ENCODE assay signal across 8 mouse cellular contexts in the genomic region with DNA sequence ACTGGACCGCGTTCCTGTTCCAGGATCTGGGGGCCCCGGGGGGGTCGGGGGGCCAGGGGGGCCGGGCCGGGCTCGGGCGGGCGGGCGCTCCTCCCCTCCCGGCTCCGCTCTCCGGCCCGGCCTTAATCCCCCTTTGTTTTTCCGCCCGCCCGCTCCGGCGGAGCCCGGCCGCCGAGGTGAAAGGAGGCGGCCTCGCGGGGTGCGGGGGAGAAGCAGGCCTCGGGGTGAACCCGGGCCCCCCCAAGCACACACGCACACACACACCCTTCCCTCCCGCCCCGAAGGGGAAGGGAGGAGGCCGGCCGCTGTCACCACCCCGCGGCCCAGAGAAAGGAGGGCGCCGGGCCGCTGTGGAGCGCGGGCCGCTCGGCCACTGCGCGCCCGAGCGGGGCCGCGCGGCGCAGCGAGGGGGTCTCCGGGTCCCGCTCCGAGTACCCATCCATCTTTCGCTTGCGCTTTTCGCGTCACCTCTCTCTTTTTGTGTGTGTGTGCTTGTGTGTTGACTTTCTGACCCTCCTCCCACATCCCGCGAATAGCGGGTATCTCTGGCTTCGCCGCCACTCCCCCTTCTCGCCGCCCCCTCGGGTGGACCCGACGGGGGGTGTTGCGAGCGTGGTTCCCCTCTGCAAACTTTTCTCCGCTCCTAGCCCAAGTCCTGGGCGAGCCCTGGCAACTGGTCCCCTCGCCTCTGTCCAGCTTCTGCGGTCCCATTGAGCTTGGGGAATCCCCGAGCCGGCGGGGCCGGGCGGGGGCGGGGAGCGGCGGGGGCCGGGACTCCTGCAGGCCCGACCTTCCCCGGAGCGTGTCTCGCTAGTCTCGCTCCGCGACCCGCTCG. TPM values are rescaled to one million over a fixed set of nuclear protein-coding genes. Genes with fewer than 3 reads are reported as not detected.
DNase-seq lines count a peak whose midpoint lies in the region; ATAC-seq and TF ChIP-seq lines count a peak whose summit lies in the region.

No protein-coding gene starts in this region.

- WGBS in embryonic facial prominence, embryonic 12.5 days, result under 1% methylated on average over 78 of the region's 92 CpGs
- under 1% methylated on average over 77 of the region's 92 CpGs for WGBS in heart, embryonic 11.5 days (ENCODE audit: insufficient replicate concordance)
- under 1% methylated on average over 78 of the region's 92 CpGs for WGBS in kidney, embryonic 15.5 days
- under 1% methylated on average over 90 of the region's 92 CpGs for WGBS in lung, adult 2 months
- under 1% methylated on average over 72 of the region's 92 CpGs for WGBS in neural tube, embryonic 14.5 days

- ATAC-seq in embryonic facial prominence, embryonic 12.5 days (ENCODE audit: insufficient number of reproducible peaks, insufficient read depth, low FRiP score, low TSS enrichment), result peak; percentile 52
- peak; percentile 77 for ATAC-seq in heart, embryonic 11.5 days (replicated peaks; ENCODE audit: insufficient number of reproducible peaks, low FRiP score, low TSS enrichment)
- peak; percentile 78 for ATAC-seq in kidney, embryonic 15.5 days (replicated peaks; ENCODE audit: low FRiP score)
- peak; percentile 72 for ATAC-seq in neural tube, embryonic 14.5 days (ENCODE audit: low read depth)

- no peak for TF ChIP-seq CTCF in lung, adult 2 months (IDR thresholded peaks at IDR 0.05; ENCODE audit: insufficient read depth, low read length)

- H3K27ac ChIP-seq in embryonic facial prominence, embryonic 12.5 days, result peak overlapping the region; percentile 99
- peak overlapping the region; percentile 97 for H3K27ac ChIP-seq in heart, embryonic 11.5 days (ENCODE audit: low read depth, low read length)
- H3K27ac ChIP-seq in kidney, embryonic 15.5 days, result peak overlapping the region; percentile 98
- peak overlapping the region; percentile 99 for H3K27ac ChIP-seq in neural tube, embryonic 14.5 days (ENCODE audit: low read depth, low read length)

- peak; percentile 72 to 74 for DNase-seq in B cell, adult 2 months
- DNase-seq in adrenal gland, postnatal 10 days, result peak; percentile 82
- DNase-seq in lung, adult 2 months, result peak; percentile 74
- DNase-seq in testis, postnatal 10 days (ENCODE audit: low spot score), result peak; percentile 80

- peaks cover 37% of the 10 kb centered on the region for H3K4me1 ChIP-seq in embryonic facial prominence, embryonic 12.5 days
- peaks cover 18% of the 10 kb centered on the region for H3K4me1 ChIP-seq in heart, embryonic 11.5 days (ENCODE audit: control insufficient read depth, insufficient read depth, low read length)
- peaks cover 47% of the 10 kb centered on the region for H3K4me1 ChIP-seq in kidney, embryonic 15.5 days
- H3K4me1 ChIP-seq in lung, adult 2 months (ENCODE audit: control insufficient read depth, insufficient read depth, low read length), result peaks cover 25% of the 10 kb centered on the region
- peaks cover 28% of the 10 kb centered on the region for H3K4me1 ChIP-seq in neural tube, embryonic 14.5 days (ENCODE audit: control insufficient read depth, insufficient read depth, low read length)

- no peaks in the 10 kb centered on the region for H3K27me3 ChIP-seq in embryonic facial prominence, embryonic 12.5 days
- no peaks in the 10 kb centered on the region for H3K27me3 ChIP-seq in heart, embryonic 11.5 days (ENCODE audit: control insufficient read depth, insufficient read depth, low read length)
- H3K27me3 ChIP-seq in kidney, embryonic 15.5 days, result no peaks in the 10 kb centered on the region
- H3K27me3 ChIP-seq in neural tube, embryonic 14.5 days (ENCODE audit: control insufficient read depth, insufficient read depth, low read length), result no peaks in the 10 kb centered on the region; the same call in 1 of the 2 replicates

- peaks cover 6% of the 10 kb centered on the region; the same call in 1 of the 2 replicates for H3K36me3 ChIP-seq in embryonic facial prominence, embryonic 12.5 days
- H3K36me3 ChIP-seq in heart, embryonic 11.5 days (ENCODE audit: control insufficient read depth, insufficient read depth, low read length), result no peaks in the 10 kb centered on the region
- H3K36me3 ChIP-seq in kidney, embryonic 15.5 days, result peaks cover 7% of the 10 kb centered on the region
- H3K36me3 ChIP-seq in neural tube, embryonic 14.5 days (ENCODE audit: control insufficient read depth, insufficient read depth, low read length), result no peaks in the 10 kb centered on the region

- H3K4me3 ChIP-seq in embryonic facial prominence, embryonic 12.5 days, result peak overlapping the region; percentile 98
- H3K4me3 ChIP-seq in heart, embryonic 11.5 days (ENCODE audit: low read depth, low read length), result peak overlapping the region; percentile 98
- peak overlapping the region; percentile 98 for H3K4me3 ChIP-seq in kidney, embryonic 15.5 days (replicated peaks)
- H3K4me3 ChIP-seq in lung, adult 2 months (replicated peaks; ENCODE audit: extremely low read depth, low read depth, low read length), result peak overlapping the region; percentile 82
- peak overlapping the region; percentile 99 for H3K4me3 ChIP-seq in neural tube, embryonic 14.5 days (ENCODE audit: low read depth, low read length)

- no peaks in the 10 kb centered on the region for H3K9me3 ChIP-seq in embryonic facial prominence, embryonic 12.5 days
- H3K9me3 ChIP-seq in heart, embryonic 11.5 days (replicated peaks; ENCODE audit: control insufficient read depth, low read length), result no peaks in the 10 kb centered on the region
- H3K9me3 ChIP-seq in kidney, embryonic 15.5 days (replicated peaks), result no peaks in the 10 kb centered on the region
- no peaks in the 10 kb centered on the region for H3K9me3 ChIP-seq in neural tube, embryonic 14.5 days (ENCODE audit: control insufficient read depth, low read length)

- peak overlapping the region; percentile 99 for H3K9ac ChIP-seq in embryonic facial prominence, embryonic 12.5 days
- peak overlapping the region; percentile 97 for H3K9ac ChIP-seq in heart, embryonic 11.5 days (ENCODE audit: low read depth, low read length)
- H3K9ac ChIP-seq in kidney, embryonic 15.5 days, result peak overlapping the region; percentile 92
- peak overlapping the region; percentile 98 for H3K9ac ChIP-seq in neural tube, embryonic 14.5 days (replicated peaks; ENCODE audit: low read depth, low read length)

- no peak for TF ChIP-seq POLR2A in lung, adult 2 months (IDR thresholded peaks at IDR 0.05; ENCODE audit: borderline replicate concordance, extremely low read depth, low read depth, low read length)

- H3K4me2 ChIP-seq in embryonic facial prominence, embryonic 12.5 days (replicated peaks), result peak overlapping the region; percentile 73
- H3K4me2 ChIP-seq in heart, embryonic 11.5 days, result peak overlapping the region; percentile 94
- peak overlapping the region; percentile 92 for H3K4me2 ChIP-seq in kidney, embryonic 15.5 days
- peak overlapping the region; percentile 91 for H3K4me2 ChIP-seq in neural tube, embryonic 14.5 days (ENCODE audit: low read depth, low read length)

RNA-seq across cellular contexts. Expression of a gene that starts 0.5 kb away (rescaled TPM):
- total RNA-seq in adrenal gland, postnatal 10 days (2021), result 10 to 100 TPM; 37.8 to 41.3 TPM
- 59.0 and 59.8 TPM in 2 replicates for polyA plus RNA-seq in embryonic facial prominence, embryonic 12.5 days (2016; fragmentation: Nextera tagmentation; extraction: Ambion mirVana)
- 24.8 and 26.4 TPM in 2 replicates for polyA plus RNA-seq in heart, embryonic 11.5 days (2014; fragmentation: Nextera tagmentation; extraction: Ambion mirVana)
- polyA plus RNA-seq in kidney, embryonic 15.5 days (2015; fragmentation: Nextera tagmentation; extraction: Ambion mirVana), result 42.5 and 42.8 TPM in 2 replicates
- polyA plus RNA-seq in lung, adult 2 months (2012; rRNA removed), result 22.4 and 26.5 TPM in 2 replicates
- polyA plus RNA-seq in neural tube, embryonic 14.5 days (2014; fragmentation: Nextera tagmentation; extraction: Ambion mirVana), result 50.2 and 53.5 TPM in 2 replicates

RNA-seq across cellular contexts. Expression of a gene that starts 21.5 kb away (rescaled TPM):
- total RNA-seq in adrenal gland, postnatal 10 days (2021), result 100 to 1,000 TPM; 198 to 256 TPM
- 477 and 513 TPM in 2 replicates for polyA plus RNA-seq in embryonic facial prominence, embryonic 12.5 days (2016; fragmentation: Nextera tagmentation; extraction: Ambion mirVana)
- polyA plus RNA-seq in heart, embryonic 11.5 days (2014; fragmentation: Nextera tagmentation; extraction: Ambion mirVana), result 205 and 242 TPM in 2 replicates
- 320 and 328 TPM in 2 replicates for polyA plus RNA-seq in kidney, embryonic 15.5 days (2015; fragmentation: Nextera tagmentation; extraction: Ambion mirVana)
- 76.5 and 93.4 TPM in 2 replicates for polyA plus RNA-seq in lung, adult 2 months (2012; rRNA removed)
- 235 and 280 TPM in 2 replicates for polyA plus RNA-seq in neural tube, embryonic 14.5 days (2014; fragmentation: Nextera tagmentation; extraction: Ambion mirVana)

RNA-seq across cellular contexts. Expression of a gene that starts 29.2 kb away (rescaled TPM):
- total RNA-seq in adrenal gland, postnatal 10 days (2021), result 10 to 100 TPM; 32.4 to 43.1 TPM
- 36.4 and 42.0 TPM in 2 replicates for polyA plus RNA-seq in embryonic facial prominence, embryonic 12.5 days (2016; fragmentation: Nextera tagmentation; extraction: Ambion mirVana)
- 11.6 and 11.7 TPM in 2 replicates for polyA plus RNA-seq in heart, embryonic 11.5 days (2014; fragmentation: Nextera tagmentation; extraction: Ambion mirVana)
- 18.8 and 23.4 TPM in 2 replicates for polyA plus RNA-seq in kidney, embryonic 15.5 days (2015; fragmentation: Nextera tagmentation; extraction: Ambion mirVana)
- polyA plus RNA-seq in lung, adult 2 months (2012; rRNA removed), result 40.7 and 42.9 TPM in 2 replicates
- 34.0 and 38.3 TPM in 2 replicates for polyA plus RNA-seq in neural tube, embryonic 14.5 days (2014; fragmentation: Nextera tagmentation; extraction: Ambion mirVana)

Comparison
In these comparisons a context has a peak if more than half of its experiments do, and no peak if none do; other contexts are left out.
1. Peak in every context shown above with its lines: DNase-seq, ATAC-seq, H3K4me3 ChIP-seq and H3K27ac ChIP-seq.